Mouse (Mus musculus) hindbrain, embryonic 16.5 days (tissue): ENCODE results near the gene Upf1. TPM values are rescaled to one million over a fixed set of nuclear protein-coding genes. Genes with fewer than 3 reads are reported as not detected.
A peak's percentile ranks its signal among the peaks of the same experiment; 100 is the strongest.

Experiments used
- ATAC-seq: fragments of 200-750 bp; cut with Nextera tagmentation; 2 replicates; pipeline ENCODE4 v1.8.0; 2017; ENCODE audit warnings: moderate TSS enrichment, moderate library complexity
- H3K27ac ChIP-seq: fragments of 300-500 bp; sonication (generic); 2 replicates; pipeline ENCODE4 v1.5.1; 2014; ENCODE audit warnings: low read depth, mild to moderate bottlenecking, control low read depth, low read length, moderate library complexity
- H3K27me3 ChIP-seq: fragments of 300-500 bp; sonication (generic); replicated peaks from 2 replicates; pipeline ENCODE4 v1.6.1; 2014; ENCODE audit warnings: low read length; ENCODE audit not compliant: control insufficient read depth, insufficient read depth
- H3K36me3 ChIP-seq: fragments of 300-500 bp; sonication (generic); 2 replicates; pipeline ENCODE4 v1.6.1; 2014; ENCODE audit warnings: mild to moderate bottlenecking, low read length, moderate library complexity, mixed read lengths; ENCODE audit not compliant: control insufficient read depth, insufficient read depth
- H3K4me1 ChIP-seq: fragments of 300-500 bp; sonication (generic); 2 replicates; pipeline ENCODE4 v1.6.1; 2014; ENCODE audit warnings: low read depth, low read length; ENCODE audit not compliant: control insufficient read depth, insufficient read depth
- H3K4me2 ChIP-seq: fragments of 300-500 bp; sonication (generic); 2 replicates; pipeline ENCODE4 v1.6.1; 2014; ENCODE audit warnings: mild to moderate bottlenecking, low read length, control low read depth, moderate library complexity
- H3K4me3 ChIP-seq: fragments of 300-500 bp; sonication (generic); 2 replicates; pipeline ENCODE4 v1.5.1; 2014; ENCODE audit warnings: mild to moderate bottlenecking, low read length, control low read depth, moderate library complexity
- H3K9ac ChIP-seq: fragments of 300-500 bp; sonication (generic); 2 replicates; pipeline ENCODE4 v1.6.1; 2014; ENCODE audit warnings: low read depth, mild to moderate bottlenecking, control low read depth, low read length, moderate library complexity
- H3K9me3 ChIP-seq: fragments of 300-500 bp; sonication (generic); 2 replicates; pipeline ENCODE4 v1.6.1; 2014; ENCODE audit warnings: mild to moderate bottlenecking, low read length, moderate library complexity; ENCODE audit not compliant: control insufficient read depth
- WGBS: fragments of 180-500 bp; shearing (Covaris S2); extraction: QIAGEN DNeasy Blood & Tissue Kit; methylation state at CpG from one replicate; pipeline ENCODE4 v1.1.7; 2014; 5-methylcytosine and 5-hydroxymethylcytosine counted together
- polyA plus RNA-seq: library from polyadenylated mRNA; unstranded; fragments of >200 nt; fragmentation: Nextera tagmentation; extraction: Ambion mirVana; gene quantifications from 2 replicates; pipeline ENCODE4 v1.2.1, GENCODE M21; 2015

The Upf1 gene
- polyA plus RNA-seq, 1 experiment from 2014 or later = 7.4 TPM

GRCm38 (mm10) chr8:70293988-70294405, 59.1 kb downstream of the Upf1 start:
- Histone ChIP-seq H3K4me2 (no peak overlapping the region), H3K4me3 (no peak overlapping the region), H3K36me3 (peaks cover 47% of the 10 kb centered on the region), H3K9me3 (no peaks in the 10 kb centered on the region), H3K27me3 (no peaks in the 10 kb centered on the region), H3K27ac (no peak overlapping the region), H3K9ac (no peak overlapping the region), H3K4me1 (no peaks in the 10 kb centered on the region)
- 79% methylated on average over 5 of the region's 5 CpGs for whole genome bisulfite sequencing
- ATAC-seq = no peak

DNA sequence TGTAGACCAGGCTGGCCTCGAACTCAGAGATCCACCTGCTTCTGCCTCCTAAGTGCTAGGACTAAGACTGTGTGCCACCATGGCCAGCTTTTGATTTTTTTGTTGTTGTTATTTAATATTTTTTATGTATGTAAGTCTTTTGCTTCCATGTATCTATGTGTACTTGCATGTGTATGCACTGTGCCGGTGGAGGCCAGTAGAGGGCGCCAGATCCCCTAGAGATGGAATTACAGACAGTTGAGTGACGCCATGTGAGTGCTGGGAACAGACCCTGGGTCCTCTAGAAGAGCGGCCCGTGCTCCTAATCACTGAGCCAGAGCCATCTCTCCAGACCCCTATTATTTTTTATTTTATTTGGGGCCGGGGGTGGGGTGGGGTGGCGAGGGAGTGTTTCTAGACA, 66.3 kb downstream of the Upf1 start:
- H3K4me3 ChIP-seq = no peak overlapping the region
- no peaks in the 10 kb centered on the region for H3K27me3 ChIP-seq
- H3K27ac ChIP-seq = no peak overlapping the region
- H3K9me3 ChIP-seq = no peaks in the 10 kb centered on the region
- 90% methylated on average over 8 of the region's 8 CpGs for WGBS
- no peak overlapping the region for H3K4me2 ChIP-seq
- no peak overlapping the region for H3K9ac ChIP-seq
- H3K4me1 ChIP-seq = peaks cover 12% of the 10 kb centered on the region
- peaks cover 12% of the 10 kb centered on the region; the same call in 1 of the 2 replicates for H3K36me3 ChIP-seq
- no peak for ATAC-seq

DNA sequence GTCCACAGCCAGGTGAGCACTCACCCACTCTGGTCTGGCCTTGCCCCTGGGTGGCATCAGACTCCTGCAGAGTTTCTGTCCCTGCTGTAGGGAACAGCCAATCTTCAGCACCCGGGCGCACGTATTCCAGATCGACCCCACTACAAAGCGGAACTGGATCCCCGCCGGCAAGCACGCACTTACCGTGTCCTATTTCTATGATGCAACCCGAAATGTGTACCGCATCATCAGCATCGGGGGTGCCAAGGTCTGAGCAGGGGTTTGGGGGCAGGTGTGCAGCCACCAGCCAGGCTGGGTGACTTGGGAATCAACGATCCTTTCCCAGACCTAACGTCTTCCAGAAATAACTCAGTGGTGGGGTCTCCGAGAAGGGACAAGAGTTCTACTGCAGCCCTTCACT, 67.8 kb downstream of the Upf1 start:
- peaks cover 12% of the 10 kb centered on the region for H3K4me1 ChIP-seq
- H3K4me3 ChIP-seq = no peak overlapping the region
- no peak overlapping the region for H3K9ac ChIP-seq
- peaks cover 12% of the 10 kb centered on the region; the same call in 1 of the 2 replicates for H3K36me3 ChIP-seq
- no peak overlapping the region for H3K4me2 ChIP-seq
- 97% methylated on average over 15 of the region's 15 CpGs for WGBS
- H3K9me3 ChIP-seq = no peaks in the 10 kb centered on the region
- H3K27me3 ChIP-seq = no peaks in the 10 kb centered on the region
- ATAC-seq = no peak
- no peak overlapping the region for H3K27ac ChIP-seq

DNA sequence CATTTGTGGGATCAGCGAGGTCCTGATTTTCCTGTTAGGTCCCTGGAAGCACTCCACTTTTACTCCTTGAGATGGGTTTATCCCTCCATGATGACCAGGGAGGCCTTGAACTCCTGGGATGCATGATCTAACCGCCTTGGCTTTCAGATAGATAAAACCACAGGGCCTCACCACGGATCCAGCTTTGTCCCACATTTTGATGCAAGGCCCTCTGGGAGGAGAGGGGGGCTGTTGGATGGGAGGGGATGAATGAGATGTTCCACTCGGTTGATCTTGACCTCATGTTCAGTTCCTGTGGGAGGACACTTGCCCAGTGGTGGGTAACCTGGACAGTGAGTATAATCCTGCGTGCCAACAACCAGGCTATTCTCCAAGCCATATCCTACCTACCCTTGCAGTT, 68.7 kb downstream of the Upf1 start:
- peaks cover 12% of the 10 kb centered on the region for H3K4me1 ChIP-seq
- 74% methylated on average over 5 of the region's 5 CpGs for WGBS
- H3K27ac ChIP-seq = no peak overlapping the region
- no peak overlapping the region for H3K4me2 ChIP-seq
- peaks cover 8% of the 10 kb centered on the region; the same call in 1 of the 2 replicates for H3K36me3 ChIP-seq
- ATAC-seq = no peak
- no peak overlapping the region for H3K9ac ChIP-seq
- no peak overlapping the region for H3K4me3 ChIP-seq
- no peaks in the 10 kb centered on the region for H3K9me3 ChIP-seq
- H3K27me3 ChIP-seq = no peaks in the 10 kb centered on the region

GRCm38 (mm10) chr8:70283136-70284077, 69.7 kb downstream of the Upf1 start:
- H3K4me2 ChIP-seq = peak overlapping the region; percentile 71
- no peaks in the 10 kb centered on the region for H3K27me3 ChIP-seq
- WGBS = 1% methylated on average over 35 of the region's 55 CpGs
- peaks cover 12% of the 10 kb centered on the region for H3K4me1 ChIP-seq
- peak; percentile 51 for ATAC-seq
- 0 out of 2 replicates have a peak, but pooled peaks cover 7% of the 10 kb centered on the region for H3K36me3 ChIP-seq
- H3K4me3 ChIP-seq = peak overlapping the region; percentile 72
- peak overlapping the region; percentile 82 for H3K9ac ChIP-seq
- no peaks in the 10 kb centered on the region for H3K9me3 ChIP-seq
- H3K27ac ChIP-seq = peak overlapping the region; percentile 51; the same call in 1 of the 2 replicates

DNA sequence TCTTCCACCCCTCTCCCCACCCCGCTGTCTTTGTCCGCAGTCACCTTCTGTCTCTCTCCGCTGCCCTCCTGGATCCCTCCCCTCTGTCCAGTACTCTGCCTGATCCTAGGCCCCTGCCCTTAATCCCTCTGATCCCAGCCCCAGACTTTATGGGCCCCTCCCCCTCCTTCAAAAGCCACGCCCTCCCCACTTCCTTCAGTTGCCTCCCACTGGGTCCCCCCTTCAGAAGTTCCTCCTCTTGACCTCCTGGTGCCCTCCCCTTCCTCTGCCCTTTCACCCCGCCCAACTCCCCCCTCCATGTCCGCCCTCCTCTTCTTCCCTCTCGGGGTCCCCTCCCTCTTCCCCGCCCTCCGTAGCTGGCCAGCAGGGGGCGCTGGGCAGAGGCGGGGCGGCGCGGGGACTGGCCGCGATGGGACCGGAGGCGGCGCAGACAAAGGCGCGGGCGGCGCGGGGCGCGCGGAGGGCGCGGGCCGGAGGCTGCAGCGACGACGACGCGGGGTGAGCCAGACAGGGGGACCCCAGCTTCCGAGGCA, 70.4 kb downstream of the Upf1 start, which contains the start of gene Homer3:
Gene Homer3, plus strand, starts transcription at position 225 of the 533 bp plus-strand sequence.
- peak; percentile 83 for ATAC-seq
- Histone ChIP-seq H3K27me3 (no peaks in the 10 kb centered on the region), H3K36me3 (0 out of 2 replicates have a peak, but pooled peaks cover 7% of the 10 kb centered on the region), H3K4me2 (peak within 1 kb of the TSS; percentile 71), H3K9me3 (no peaks in the 10 kb centered on the region), H3K9ac (peak within 1 kb of the TSS; percentile 82), H3K27ac (peak within 1 kb of the TSS; percentile 51; the same call in 1 of the 2 replicates), H3K4me1 (peaks cover 12% of the 10 kb centered on the region), H3K4me3 (peak within 1 kb of the TSS; percentile 72)
- WGBS = under 1% methylated on average over 30 of the region's 36 CpGs

Other genes with a start within 250 kb of the Upf1 start
- gene Ncan, start 232.4 kb downstream of the Upf1 start, polyA plus RNA-seq = 178 and 200 TPM in 2 replicates
- gene Nr2c2ap, start 221.9 kb downstream of the Upf1 start, polyA plus RNA-seq = 46.7 and 51.6 TPM in 2 replicates
- 12.3 and 12.5 TPM in 2 replicates for gene Rfxank, start 214.1 kb downstream of the Upf1 start, polyA plus RNA-seq
- gene Borcs8, start 213.8 kb downstream of the Upf1 start, polyA plus RNA-seq = 56.4 and 57.1 TPM in 2 replicates
- 0.85 and 1.2 TPM in 2 replicates for gene Mef2b, start 213.6 kb downstream of the Upf1 start, polyA plus RNA-seq
- 54.2 and 57.4 TPM in 2 replicates for gene Tmem161a, start 180.9 kb downstream of the Upf1 start, polyA plus RNA-seq
- 9.5 and 10.1 TPM in 2 replicates for gene Slc25a42, start 141.0 kb downstream of the Upf1 start, polyA plus RNA-seq
- 85.1 and 92.6 TPM in 2 replicates for gene Sugp2, start 119.1 kb downstream of the Upf1 start, polyA plus RNA-seq
- gene Armc6, start 118.8 kb downstream of the Upf1 start, polyA plus RNA-seq = 132 and 134 TPM in 2 replicates
- 24.4 and 24.7 TPM in 2 replicates for gene Homer3, start 70.5 kb downstream of the Upf1 start, polyA plus RNA-seq
- gene Ddx49, start 50.8 kb downstream of the Upf1 start, polyA plus RNA-seq = 42.0 and 42.8 TPM in 2 replicates
- 284 and 297 TPM in 2 replicates for gene Cope, start 50.8 kb downstream of the Upf1 start, polyA plus RNA-seq
- gene Cers1, start 37.5 kb downstream of the Upf1 start, polyA plus RNA-seq = 40.0 and 44.3 TPM in 2 replicates
- 8.7 and 9.5 TPM in 2 replicates for gene Gdf1, start 23.5 kb downstream of the Upf1 start, polyA plus RNA-seq
- gene Comp, start 20.3 kb upstream of the Upf1 start, polyA plus RNA-seq = 0.58 and 2.8 TPM in 2 replicates
- gene Crtc1, start 86.3 kb upstream of the Upf1 start, polyA plus RNA-seq = 45.9 and 55.1 TPM in 2 replicates
- gene Klhl26, start 123.7 kb upstream of the Upf1 start, polyA plus RNA-seq = 36.1 and 37.5 TPM in 2 replicates
- gene Tmem59l, start 134.1 kb upstream of the Upf1 start, polyA plus RNA-seq = 164 and 190 TPM in 2 replicates
- gene Crlf1, start 139.9 kb upstream of the Upf1 start, polyA plus RNA-seq = 9.3 and 15.5 TPM in 2 replicates
- 173 and 192 TPM in 2 replicates for gene Rex1bd, start 153.5 kb upstream of the Upf1 start, polyA plus RNA-seq
- 576 and 598 TPM in 2 replicates for gene Uba52, start 157.5 kb upstream of the Upf1 start, polyA plus RNA-seq
- 429 and 441 TPM in 2 replicates for gene Fkbp8, start 174.4 kb upstream of the Upf1 start, polyA plus RNA-seq
- gene Kxd1, start 174.7 kb upstream of the Upf1 start, polyA plus RNA-seq = 45.2 and 45.4 TPM in 2 replicates
- 14.9 and 19.2 TPM in 2 replicates for gene Ell, start 186.2 kb upstream of the Upf1 start, polyA plus RNA-seq
- 150 and 164 TPM in 2 replicates for gene Isyna1, start 241.1 kb upstream of the Upf1 start, polyA plus RNA-seq